Mouse (Mus musculus) embryo, embryonic 9.5 days (tissue): ENCODE measurements around the gene Zfp950.

Source experiments
- DNase-seq: peaks from one replicate; pipeline ENCODE4 v3.0.0-alpha.2; 2017; ENCODE audit errors: extremely low spot score

Gene Zfp950

DNA sequence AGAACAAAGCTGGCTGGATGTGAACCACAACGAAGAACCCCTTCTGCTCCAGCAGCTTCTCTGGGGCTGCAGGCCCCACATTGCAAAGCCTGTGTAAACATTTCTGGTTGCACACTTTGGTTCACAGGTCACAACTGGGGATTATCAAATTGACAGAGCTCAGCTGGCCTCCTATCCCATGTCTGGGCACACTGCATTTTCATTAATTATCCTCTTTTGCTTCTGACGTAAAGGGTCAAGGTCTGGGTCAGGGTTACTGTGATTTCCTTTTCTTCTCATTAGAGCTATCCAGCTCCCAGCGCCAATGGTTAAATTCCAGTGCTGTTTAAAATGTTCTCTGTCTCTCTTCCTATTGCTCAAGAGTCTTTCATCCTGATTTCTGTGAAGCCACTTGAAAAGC lies 83.1 kb downstream of the Zfp950 start:
- peak; percentile 30 for DNase-seq

DNA sequence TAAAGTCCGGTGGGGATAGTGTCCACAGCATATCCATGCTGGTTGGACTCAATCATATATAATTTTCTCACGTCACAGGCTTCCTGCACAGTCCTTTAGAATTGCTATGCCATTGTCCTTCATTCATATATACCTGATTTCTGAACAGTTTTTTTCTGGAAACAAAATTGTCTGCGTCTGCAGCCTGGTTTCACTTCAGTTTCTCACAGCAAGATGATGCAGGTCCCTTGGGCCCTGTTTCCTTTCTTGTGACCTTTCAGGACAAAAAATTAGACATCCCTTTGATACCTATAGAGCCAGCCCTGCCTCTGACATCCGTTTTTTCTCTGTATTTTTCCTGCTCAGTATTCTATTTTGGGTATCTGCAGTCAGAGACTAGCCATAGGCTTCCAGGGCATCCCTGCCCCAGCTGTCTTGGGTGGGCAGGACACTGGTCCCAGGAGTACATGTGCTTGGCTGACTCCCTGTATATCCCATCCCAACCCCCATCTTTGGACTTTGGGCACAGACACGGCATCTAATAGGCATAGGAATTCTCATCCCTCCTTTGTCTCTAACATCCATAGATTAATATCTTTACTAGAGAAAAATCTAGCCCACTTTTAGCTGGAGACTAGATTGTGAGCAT lies 83.7 kb downstream of the Zfp950 start:
- DNase-seq, result no peak

DNA sequence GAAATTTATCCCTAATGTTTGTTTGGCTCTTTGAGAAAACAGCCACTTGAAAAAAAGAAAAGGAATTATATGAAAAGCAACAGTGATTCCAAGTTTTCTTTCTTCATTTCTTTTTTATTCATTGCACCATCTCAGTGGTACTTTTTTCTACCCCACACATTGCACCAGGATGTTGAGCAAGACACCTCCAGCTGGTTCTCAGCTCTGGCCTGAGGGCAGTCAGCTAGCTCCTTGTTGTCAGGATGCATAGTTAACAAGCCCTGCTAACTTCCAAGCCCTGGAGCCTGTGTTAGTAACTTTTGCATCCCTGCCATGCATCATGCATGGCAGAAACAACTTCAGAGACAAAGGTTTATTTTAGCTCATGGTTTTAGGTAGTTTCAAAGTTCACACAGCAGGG lies 87.9 kb downstream of the Zfp950 start:
- no peak for DNase-seq

DNA sequence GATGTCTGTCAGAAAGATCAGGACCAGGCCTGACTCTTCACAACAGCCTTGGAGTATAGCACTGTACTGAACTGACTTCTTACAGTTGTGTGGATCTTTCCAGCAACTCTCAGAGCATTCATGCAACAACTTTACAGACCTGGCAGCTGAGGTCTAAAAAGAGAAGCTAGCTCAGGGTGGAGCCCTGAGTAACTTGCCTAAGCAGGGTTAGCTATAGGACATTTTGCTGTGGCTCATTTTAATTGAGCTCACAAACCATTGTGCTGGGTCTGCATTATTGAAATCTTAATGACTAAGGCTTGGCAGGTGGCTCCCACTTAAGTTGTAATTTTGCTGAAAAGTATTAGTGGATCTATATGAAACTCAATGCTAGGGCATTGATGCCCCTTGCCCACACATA lies 88.6 kb downstream of the Zfp950 start:
- no peak for DNase-seq

DNA sequence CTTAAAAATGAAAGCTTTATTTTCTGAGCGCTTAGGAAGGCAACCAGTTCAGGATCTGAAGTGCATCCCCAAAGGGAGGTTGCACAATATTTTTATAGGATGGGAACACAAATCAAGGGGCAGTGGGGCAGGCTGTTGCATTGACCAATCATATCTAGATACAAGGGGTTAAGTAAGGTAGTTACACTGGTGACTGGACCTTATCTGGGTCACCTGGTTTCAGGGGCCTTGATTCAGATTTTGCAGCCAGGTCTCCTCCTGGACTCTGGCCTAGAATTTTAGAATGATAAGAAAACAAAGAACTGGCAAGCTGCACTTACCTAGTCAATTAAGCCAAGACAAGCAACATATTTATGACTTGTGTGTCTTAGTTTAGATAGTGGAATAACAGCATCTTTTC lies 89.5 kb downstream of the Zfp950 start:
- DNase-seq, result no peak

DNA sequence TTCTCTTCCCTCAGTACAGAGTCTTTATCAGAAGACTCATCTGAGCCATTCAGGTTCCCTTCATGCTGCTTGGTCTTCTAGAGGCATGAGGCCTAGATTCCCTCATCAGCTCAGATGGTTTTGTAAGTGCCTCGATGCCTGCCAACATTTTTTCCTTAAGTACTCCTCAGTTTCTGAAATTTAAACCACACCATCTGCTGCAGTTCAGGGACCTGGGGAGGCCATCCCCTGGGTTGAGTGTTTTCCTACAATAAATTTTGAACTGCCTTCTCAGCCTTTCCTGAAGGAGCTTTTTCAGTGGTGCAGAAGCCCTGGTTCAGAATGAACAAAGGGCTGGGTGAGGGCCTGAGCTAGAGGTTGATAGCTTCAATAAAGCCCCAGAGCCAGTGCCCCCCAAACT lies 91.2 kb downstream of the Zfp950 start:
- no peak for DNase-seq

DNA sequence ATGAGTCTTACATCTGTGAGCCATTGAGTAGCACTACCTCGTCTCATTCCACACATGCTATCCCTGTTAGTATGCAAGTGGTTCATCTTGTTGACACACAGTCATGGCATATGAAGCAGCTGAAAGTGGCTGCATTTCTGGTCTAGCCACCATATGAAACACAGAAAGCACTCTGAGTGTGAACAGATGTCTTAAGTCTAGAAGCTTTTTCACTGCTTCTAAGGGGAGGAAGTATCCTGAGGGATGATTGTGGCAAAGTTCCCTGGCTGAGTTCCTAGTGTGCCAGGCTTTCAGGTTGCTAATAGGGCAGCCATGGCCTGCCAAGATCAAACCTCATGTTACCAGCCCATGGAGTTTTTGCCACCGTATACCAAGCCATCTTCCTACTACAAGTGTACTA lies 92.0 kb downstream of the Zfp950 start:
- no peak for DNase-seq

DNA sequence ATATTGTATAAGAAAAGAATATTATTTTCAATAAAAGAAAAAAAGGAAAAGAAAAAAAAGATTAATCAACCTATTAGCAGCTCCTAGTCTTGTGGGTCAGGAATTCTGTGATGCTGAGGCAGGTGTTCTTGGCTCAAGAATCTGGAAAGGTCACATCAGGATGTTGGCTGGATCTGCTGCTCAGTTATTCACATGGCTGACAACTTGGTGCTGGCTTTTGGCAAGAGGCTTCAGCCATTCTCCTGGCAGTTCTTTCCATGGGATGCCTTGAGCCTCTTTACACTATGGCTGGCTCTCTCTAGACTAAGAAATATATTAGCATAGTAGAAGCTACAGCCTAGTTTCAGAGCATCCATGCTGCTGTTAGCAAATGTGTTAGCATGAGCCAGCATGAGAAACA lies 101.5 kb downstream of the Zfp950 start:
- DNase-seq, result no peak

DNA sequence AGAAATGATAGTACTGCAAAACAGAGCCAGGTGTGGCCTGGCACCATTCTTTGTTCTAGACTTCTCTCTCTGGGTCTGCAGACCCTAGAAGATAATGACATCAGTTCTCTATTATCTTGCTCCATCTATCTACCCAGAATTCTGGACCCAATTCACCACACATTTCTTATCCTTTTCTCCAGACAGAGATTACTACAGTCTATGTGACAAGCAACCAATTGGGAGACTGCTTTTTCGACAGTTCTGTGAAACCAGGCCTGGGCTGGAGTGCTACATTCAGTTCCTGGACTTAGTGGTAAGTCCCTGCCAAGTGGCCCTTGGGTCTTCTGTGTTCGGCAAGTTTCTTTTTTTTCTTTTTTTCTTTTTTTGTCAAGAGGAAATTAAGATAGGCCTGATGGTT lies 109.1 kb downstream of the Zfp950 start:
- no peak for DNase-seq

DNA sequence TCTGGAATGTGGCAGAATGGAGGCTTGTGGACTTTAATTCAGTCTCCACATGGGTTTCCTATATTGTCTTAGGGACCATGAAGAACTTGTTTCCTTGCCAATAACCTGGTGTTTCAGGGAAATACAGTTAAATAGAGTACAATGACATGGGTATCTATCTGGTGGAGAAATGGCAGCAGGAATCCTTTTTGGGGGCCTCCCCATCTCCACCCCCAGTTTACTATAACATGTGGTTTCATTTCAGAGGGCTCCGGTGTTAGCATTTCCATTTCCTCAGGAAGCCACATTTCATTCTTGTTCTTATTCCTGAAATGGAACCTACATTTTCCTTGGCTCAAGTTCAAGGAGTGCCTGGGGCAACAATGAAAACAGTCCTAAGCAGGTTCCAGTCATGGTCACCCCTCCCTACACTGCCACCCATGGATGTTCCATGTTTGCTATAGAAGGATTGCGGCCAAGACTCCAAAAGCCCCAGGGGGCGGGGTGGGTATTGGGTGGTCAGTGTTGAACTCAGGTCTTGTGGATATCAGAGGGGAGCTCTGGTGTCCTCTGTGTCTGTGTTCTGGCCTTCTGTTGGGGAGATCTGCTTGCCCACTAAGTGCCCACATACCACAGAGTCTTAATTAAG lies 118.6 kb downstream of the Zfp950 start:
- DNase-seq, result no peak

DNA sequence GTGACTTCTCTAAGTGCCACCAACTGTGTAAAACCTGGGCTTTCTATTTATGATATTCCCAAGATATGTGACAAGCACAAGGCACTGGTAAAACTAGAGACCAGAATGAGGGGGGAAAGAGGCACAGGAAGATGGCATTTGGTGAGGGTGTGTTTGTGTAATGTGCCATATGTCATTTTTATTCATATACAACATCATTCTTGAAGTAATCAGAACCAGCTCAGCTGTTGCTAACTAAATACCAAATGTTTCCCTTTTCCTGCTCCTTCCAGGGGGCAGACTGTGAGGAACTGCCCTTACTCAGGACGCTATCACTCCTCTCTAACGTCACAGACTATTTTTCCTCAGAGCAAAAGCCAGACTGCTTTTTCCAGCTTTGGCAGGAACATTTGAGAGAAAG lies 119.1 kb downstream of the Zfp950 start:
- no peak for DNase-seq

DNA sequence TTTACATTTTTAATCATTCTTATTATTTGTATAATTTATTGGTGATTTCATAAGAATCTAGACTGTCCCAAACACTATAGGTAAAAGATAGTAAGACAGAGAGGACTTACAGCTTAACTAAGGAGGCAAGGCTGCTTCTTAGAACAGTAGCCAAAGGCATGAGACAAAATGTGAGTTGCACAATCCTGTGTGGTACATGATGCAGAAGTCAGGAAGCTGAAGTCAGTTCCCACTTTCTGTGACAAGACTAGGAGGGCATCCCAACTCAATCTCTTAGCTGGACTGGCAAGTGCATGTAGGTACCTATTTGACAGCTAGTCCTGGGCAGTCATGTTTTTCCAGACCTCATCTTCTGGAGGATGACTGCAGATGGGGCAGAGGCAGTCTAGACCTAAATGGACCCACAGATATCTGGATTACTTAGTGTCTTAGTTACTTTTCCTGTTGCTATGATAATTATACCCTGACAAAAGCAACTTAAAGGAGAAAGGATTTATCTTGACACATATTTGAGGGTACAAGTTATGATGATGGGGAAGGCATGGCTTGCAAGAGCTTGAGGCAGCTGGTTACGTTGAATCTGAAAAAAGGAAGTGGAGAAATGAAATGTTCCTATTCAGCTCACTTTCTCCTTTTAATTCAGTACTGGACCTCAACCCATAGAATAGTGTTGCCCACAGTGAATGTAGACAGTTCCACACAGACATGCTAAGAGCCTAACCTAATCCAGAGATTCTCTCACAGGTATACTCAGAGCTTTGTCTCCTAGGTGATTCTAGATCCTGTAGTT lies 123.0 kb downstream of the Zfp950 start:
- no peak for DNase-seq

DNA sequence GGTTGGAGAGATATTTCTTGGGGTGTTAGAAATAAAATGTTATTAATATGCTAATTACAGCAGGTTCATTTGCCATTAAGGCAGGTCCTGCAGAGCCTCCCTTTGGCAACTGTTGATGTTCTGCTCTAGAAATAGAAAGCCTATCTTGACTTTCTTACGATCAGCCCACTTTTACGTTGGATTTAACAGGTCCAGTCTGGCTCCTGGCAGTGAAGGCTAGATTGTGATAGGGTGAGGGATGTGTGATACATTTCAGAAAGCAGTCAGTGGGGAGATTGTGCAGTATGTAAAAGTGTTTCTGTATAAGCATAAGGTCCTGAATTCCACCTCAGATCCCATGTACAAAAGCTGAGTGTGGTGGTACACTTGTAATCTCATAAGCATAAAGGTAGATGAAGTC lies 131.4 kb downstream of the Zfp950 start:
- no peak for DNase-seq
